Mouse (Mus musculus) ES-Bruce4 (cell line): ENCODE measurements around the gene Thbs2.

Experiments
- CTCF ChIP-seq: IDR thresholded peaks from one replicate; pipeline ENCODE4 v1.8.1; 2011; ENCODE audit warnings: low read depth, low read length
- EP300 ChIP-seq: IDR thresholded peaks from 2 replicates; pipeline ENCODE4 v1.6.1; 2011; ENCODE audit warnings: low read depth, low read length; ENCODE audit not compliant: insufficient read depth
- POLR2A ChIP-seq: IDR thresholded peaks from one replicate; pipeline ENCODE4 v1.8.1; 2011; ENCODE audit warnings: low read length; ENCODE audit not compliant: insufficient read depth

- TF ChIP-seq CTCF (no peak), POLR2A (no peak), EP300 (no peak)
Observed at GRCm38 (mm10) chr17:14624433-14624832, 69.6 kb downstream of the Thbs2 start.
